Mouse (Mus musculus) NIH3T3 (cell line): ENCODE measurements around the gene Fat3.

Experiments used
- DNase-seq: peaks from one replicate; pipeline ENCODE4 v3.0.0-alpha.2; 2012; ENCODE audit warnings: low read depth

The Fat3 gene

DNA sequence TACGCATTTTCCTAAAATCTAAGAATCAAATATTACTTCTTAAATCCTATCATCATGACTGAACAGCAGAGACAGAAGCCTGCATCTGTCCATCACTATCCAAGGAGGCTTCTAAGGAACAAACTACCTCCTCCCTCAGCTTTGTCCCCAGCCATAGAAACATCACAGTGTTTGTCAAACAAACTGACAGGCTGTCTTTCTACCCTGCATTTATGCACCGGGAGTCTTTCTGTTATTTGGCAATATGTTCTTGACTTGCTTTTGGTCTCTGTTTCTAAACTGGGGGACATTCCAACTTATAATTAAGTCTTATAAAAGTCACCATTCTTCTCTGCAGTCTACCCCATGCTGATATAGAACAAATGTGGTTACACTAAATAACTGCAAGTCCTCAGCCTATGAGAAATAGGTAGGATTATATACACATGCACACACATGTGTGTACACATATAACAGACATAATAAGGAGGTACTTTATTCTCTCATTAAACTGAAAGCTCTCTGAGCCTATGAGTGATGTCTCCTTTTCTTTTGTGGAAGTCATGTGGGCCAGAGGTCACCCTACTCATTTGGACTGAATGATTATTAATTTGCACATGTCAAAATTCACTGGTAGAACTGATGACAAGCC is 244.4 kb downstream of the Fat3 start:
- no peak for DNase-seq

DNA sequence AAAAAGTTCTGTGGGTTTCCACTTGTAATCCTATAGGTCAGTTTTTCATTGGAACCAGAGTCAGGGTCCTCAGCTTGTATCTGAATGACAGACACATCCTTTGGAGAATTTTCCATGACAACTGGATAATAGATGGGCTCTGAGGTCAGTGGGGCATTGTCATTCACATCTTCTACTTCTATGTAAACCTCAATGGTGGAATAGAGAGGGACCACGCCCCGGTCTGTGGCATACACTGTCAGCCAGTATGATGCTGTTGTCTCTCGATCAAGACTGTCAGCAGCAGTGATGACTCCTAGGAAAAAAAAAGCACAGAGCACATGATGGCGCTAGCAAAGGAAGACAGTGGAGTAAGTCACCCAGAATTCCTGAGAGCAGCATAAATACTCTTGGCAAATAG is 254.3 kb downstream of the Fat3 start:
- DNase-seq, result no peak

DNA sequence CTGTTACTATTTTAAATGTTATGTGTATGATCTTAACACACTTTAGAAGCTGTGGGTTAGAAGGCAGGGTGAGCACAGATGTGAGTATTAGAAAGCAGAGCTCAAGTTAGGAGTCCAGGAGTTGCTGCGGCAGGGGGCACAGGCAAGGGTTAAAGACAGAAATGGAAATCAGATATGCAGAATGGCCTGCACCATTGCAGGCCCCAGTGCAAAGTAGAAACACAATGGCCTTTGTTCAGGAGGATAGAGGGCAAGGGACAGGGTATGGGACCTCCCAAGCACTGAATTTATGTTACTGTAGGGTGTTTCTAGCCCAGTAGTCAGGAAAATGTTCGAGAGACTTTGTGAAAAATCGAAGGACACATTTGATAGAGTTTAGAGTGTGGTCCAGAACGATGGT is 269.5 kb downstream of the Fat3 start:
- DNase-seq, result no peak

DNA sequence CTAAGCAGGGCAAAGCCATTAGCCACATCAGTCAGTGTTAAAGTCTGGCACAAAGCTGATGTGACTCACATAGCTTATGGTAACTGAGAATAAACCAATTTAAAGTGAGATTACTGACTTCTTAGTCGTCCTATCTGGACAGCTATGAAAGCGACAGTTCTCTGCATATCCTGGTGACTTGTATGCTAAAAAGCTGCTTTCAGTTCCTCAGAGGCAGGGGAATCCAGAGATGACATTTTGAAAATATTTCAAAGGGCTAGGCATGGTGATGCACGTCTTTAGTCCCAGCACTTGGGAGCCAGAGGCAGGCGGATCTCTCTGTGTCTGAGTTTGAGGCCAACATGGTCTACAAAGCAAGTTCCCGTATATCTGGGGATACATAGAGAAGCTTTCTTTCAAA is 272.2 kb downstream of the Fat3 start:
- no peak for DNase-seq

DNA sequence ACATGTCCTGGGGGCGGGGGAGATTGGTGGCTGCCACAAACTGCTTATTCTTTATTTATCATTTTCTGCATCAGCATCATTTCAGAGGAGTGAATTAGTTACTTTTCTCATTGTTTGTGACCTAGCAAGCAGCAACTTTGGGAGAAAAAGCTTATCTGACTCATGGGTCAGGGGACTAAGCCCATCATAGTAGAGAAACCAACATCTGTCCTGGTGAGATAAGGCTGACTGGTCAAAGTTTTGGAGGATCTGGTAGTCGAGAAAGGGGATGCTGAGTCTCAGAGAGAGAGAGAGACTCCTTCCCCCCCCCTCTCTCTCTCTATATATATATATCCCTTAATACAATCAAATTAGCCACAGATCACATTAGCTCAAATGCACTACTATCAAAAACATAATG is 273.7 kb downstream of the Fat3 start:
- DNase-seq, result no peak

DNA sequence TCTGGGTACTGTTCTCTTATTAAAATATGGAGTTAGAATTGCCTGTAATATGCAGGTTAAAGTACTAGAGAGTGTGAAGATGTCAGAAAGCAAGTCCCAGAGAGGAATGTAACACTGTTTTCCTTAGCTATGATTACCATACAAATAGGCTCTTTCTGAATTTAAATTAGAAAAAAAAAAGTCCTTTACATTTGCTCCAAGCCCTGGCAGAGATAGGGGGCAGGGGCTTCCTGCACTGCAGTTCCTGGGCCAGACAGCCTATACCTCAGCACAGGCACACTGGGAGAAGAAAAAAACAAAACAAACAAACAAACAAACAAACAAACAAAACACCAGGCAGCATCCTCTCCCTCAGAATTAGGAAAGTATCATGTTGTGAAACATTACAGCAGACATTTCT is 274.5 kb downstream of the Fat3 start:
- no peak for DNase-seq

DNA sequence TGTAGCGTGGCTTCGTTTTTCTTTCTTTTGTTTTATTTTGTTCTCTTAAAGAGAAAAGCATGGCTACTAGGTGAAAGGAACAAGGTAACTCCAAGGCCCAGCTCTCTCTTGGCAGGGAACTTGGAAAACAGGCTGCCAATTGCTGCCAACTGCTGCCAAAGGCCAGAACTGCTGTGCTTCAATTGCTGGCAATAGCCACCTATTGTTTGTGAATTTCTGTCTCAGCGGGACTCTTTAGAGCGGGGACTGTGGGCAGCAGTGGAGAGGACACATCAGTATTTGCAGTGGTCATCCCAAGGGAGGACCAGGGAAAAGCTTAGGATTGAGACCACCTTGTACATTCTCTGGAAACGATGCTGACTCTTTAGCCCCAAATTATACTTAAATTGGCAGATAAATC is 279.2 kb downstream of the Fat3 start:
- DNase-seq, result no peak

DNA sequence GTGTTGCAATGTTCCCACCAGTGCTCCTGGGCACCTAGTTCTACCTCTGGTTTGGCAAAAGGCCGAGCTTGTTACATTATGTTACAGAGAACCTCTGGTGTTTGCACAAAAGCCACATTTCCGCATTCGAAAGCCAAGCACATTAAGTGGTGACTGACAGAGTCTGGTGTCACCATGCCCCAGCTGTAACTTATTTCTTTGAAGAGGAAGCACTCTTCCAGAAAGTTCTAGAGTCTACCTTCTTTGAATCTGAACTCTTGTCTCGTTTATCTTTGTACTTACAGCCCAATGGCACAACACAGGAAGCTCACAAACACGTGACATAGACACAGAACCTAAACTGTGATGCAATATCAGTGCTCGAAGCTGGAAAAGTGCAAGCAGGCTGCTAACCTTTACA is 284.9 kb downstream of the Fat3 start:
- DNase-seq, result no peak

DNA sequence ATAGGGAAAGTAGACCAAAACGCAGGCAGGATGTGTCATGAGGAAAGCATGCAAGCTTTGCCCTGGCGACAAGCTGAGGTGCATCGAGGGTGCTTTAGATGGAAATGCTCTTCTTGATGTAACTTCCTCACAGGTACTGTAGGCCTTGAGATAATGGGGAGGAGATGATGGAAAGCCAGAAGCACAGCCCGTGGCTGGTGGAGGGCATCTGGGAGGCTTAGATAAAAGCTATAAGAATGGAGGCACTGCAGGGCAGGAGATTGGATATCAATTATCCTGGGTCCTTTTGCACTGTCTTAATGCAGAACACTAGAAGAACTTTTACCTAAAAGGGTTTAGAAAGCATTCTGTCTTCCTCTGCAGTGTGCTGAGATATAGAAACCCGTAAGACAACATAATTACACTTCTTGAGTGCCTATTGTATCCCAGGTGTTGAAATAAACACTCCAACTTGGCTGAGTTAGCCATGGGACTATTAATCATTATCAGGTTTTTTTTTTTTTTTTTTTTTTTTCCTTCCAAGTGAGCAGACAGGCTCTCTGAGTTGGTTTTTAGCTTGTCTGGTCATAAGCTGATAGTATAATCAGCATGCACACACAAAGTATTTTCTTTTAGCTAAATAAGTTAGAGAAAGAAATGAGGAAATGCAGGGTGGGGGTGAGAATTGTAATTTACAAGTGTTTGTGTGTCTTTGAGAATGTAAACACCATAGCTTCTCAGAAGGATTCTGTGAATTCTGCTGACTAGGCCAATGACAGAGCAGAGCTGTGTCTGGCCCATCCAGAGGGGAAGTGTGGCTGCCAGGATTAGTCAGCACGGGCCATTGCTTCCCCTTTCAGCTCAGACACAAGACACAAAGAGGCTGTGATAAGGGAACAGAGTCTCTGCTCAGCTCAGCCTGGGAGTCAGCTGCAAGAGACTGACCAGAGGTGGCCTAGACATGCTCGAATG is 286.1 kb downstream of the Fat3 start:
- DNase-seq, result no peak

DNA sequence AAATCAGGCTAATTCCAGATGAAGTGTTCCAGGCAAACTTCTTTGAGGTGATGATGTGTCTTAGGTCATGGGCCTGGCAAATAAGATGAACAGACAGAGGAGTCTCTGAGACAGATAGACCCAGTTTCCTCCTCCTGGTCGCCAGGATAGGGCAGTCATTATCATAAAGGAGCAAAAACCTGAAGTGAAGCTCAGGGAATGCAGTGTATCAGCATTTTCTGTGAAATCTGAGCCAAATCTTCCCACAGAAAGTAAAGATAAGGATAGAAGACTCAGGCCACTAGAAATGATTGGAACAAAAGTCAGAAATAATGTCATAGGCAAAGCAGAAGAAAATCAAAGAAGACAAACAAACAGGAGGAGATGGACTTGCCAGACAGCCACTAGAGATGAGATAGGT is 287.8 kb downstream of the Fat3 start:
- DNase-seq, result no peak

DNA sequence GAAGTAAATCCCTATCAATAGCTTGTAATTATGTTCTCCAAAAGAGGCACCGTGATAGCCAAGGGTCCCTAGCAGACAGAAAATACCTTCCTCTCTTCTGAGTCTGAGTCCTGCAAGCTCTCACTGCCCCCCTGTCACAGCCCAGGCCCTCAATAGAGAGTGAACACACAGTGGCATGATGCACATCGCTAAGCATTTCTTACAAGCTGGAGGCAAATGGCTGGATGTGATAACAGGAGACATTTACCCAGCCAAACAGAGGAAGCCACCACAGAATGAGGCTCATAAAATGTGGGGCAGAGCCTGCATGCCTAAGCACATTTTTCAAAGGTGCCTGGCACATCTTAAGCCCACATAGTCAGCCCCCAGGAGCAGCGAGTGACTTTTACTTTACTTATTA is 288.5 kb downstream of the Fat3 start:
- no peak for DNase-seq

DNA sequence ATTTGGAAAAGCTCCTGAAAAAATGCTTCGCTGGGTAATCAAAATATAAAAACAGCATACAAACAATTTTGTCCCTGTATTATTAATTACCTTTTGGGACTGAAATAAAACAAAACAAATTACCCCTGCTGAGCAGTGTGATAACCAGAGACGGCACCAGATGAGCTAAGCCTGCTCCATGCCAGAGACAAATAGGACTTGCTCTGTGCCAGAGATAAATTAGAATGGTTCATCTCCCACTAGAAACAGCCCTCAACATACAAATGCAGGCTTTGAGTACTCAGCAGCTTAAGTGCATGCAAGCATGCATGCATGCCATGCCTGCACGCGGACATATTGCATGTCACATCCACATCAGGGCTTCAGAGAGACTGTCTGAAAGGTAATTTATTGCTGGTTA is 288.9 kb downstream of the Fat3 start:
- no peak for DNase-seq

DNA sequence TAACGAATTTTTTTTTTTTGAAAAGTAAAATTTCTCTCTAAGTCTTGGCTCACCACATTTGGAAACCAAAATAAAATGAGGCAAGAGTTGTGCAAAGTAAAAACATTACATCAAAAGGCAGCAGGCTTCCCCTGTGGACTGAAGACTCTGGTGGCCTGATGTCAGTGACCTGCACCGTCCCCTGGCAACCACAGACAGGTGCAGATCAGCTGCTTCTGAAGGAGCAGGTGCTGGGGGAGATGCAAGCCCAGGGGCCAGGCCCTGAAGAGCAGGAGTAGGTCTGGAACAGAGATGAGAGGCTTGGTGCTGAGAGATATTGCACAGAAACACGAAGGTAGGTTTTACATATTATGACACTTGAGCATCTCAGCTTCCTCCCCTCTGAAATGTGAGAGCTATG is 289.6 kb downstream of the Fat3 start:
- DNase-seq, result no peak

DNA sequence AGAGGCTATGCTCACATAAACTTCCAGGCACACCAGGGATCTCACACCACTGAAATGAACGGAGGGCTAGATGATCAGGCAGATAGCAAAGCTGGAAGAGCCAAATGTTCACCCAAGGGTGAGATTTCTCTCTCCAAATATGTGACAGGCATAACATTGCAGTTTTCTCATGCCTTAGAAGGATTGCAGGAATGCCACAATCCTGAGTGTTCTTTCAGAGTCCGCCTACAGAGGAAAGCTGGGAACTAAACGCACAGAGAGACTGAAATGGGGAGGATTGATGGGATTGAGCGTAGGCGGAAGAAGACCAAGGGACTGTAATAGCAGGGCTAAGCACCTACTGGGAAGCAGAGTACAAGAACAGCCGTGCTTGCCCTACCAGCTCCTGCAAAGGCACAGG is 298.8 kb downstream of the Fat3 start:
- no peak for DNase-seq

DNA sequence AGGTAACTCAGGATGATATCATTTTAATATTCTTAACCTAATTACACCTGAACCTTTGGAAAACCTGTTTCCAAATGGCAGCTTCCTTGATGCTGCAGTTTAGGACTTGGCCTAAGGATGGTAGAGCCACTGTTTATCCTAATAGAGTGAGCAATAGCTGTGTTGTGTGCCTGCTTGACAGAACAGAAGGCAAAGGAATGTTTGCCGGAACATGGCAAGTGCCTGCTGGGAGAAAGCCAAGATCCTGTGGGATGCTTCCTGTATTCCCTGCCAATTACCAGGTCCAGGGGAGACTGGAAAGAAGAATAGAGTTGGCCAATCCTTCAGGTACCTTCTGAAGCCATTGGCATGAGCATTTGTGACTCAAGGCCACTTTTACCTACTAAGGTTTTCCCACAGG is 300.1 kb downstream of the Fat3 start:
- DNase-seq, result no peak

DNA sequence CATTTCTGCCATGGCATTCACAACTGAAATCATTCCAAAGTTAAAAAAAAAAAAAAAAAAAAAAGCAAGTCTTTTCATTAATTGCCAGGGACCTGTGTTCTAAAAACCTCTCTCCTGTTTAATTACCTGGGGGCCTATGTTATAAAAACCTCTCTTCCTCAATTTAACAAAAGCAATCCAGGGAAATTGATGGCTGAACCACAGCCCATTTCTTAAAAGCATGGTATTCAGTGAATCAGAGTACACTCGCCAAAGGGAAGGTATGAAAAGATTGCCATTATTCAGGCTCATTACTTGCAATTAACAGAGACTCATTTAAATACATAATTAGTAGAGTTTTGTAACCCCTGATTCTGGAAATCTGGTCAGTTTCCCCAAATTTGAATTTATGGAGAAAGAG is 314.6 kb downstream of the Fat3 start:
- no peak for DNase-seq

DNA sequence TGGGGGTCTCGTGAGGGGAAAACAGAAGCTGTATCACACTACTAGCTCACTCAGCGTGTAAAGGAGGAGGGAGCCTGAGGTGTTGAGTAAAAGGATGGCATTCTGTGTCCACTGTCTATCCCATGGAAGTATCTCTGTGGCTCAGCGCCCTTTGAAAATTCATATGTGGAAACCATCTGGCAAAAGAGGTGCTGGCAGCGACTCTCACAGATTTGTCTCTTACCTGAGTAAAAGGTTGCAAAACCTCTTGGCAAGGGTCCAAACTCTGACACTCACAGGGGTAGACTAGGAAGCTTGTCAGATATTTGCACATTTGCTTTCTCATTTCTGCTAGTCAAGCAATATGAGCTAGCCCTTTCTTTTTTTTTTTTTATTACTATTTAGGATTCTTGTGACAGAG is 331.8 kb downstream of the Fat3 start:
- DNase-seq, result no peak

DNA sequence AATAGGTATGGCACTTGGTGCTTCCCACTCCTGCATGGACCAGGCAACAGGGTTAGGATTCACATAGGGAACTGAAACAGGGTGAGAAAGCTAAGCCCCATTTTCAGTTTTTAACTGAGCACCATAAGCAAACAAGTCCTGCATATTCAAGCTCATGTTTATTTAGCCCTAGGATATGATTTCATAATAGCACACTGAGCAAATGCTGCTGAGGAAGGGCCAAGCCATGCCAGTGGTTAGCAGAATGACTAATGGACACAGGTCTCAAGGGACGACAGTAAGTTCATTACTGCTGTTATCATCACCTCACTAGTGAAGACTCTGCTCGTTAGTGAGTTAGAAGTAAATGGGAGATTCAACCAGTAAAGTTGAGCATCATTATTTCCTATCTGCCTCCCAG is 333.0 kb downstream of the Fat3 start:
- DNase-seq, result no peak

DNA sequence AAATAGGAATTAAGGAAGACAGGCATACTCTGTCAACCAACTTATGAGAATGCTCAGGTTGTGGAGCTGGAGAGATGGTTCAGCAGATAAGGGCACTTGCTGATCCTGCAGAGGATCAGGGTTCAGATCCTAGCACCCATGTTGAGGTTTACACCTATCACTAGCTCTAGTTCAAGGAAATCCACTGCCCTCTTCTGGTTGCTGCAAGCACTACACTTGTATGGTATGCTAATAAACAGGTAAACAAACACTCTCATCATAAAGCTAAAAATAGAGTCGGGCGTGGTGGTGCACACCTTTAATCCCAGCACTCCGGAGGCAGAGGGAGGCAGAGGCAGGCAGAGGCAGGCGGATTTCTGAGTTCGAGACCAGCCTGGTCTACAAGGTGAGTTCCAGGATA is 341.7 kb downstream of the Fat3 start:
- no peak for DNase-seq

DNA sequence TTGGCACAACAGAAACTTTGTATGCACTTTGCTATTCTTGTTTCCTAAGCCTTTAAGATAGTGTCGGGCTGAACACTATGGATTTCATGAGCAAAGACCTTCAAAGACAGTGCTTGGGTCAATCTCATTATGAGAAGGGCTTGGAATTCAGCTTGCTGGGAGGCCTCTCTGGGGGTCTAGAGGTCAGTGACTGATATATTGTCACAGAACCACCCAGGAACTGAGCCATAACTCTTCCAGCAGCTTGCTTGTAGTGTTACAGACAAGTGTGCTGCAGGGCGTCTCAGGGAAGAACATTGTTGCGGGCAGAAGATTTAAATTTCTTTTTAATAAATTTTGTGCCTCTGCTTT is 347.5 kb downstream of the Fat3 start:
- no peak for DNase-seq

DNA sequence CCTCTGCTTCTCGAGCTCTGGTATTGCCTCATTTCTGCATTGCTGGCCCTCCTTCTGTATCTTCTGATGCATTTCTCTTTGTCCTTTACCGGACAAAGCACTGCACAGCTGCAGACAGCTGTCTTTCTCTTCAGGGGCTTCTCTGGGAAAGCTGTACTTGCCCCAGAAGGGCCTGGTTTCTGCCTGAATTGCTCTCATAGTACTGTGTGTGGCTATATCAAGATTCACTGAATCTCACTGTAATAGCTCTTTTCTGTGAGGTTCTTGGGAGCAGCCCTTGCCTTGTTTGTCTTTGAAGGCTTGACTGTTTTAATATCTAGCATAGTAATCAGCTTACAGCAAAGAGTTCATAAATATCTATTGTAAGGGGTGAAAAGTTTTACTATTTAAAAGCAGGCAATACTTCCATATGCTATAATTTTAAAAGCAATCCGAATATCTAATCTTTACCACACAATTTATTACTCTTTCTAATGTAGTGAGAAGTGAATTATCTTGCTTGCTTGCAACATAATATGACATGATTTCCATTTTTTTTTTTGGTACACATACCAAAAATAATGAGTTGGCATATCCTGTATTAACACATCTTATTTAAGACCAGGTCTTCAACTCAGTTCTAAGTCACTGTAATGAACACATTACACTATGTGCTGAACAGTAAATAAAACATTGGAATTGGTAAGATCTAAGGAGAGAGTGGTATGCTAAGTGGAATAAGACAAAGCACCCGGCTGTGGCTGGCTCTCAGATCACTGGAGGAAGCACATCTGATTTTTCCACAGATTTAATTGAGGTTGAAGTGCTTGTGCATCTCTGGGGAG is 348.1 kb downstream of the Fat3 start:
- DNase-seq, result no peak

DNA sequence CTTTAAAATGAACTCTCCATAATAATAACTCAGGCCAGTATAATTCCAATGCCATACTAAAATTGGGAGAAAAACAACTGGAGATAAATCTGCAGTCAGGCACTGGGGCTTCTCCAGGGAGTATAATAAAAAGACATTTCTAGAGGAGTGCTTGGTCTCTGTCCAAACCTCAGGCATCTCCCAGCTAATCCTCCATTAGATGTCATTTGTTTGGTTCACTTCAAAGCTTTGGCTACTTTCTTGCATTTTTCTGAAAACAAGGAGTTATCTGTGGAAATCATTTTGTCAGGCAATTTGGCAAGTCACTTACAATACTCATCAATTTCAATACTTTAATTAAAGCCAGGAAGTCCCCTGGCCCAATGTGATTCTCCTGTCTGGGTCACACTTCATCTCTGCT is 351.0 kb downstream of the Fat3 start:
- DNase-seq, result no peak

DNA sequence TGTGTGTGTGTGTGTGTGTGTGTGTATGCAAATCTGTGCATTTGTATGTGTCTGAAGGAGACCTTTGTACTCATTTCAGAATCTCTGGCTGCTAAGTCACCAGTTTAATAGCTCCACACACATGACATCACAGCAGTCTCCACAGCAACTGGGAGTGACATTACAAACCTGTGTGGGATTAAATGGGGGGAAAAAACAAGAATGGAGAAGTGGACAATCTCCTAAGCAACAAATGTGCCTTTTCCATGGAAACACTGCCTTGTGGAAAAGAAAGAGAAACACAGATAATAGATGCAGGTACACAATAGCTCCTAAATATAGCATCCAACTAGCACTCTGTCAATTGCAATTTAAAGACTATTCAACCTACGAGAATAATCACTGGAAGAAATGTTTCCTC is 353.4 kb downstream of the Fat3 start:
- DNase-seq, result no peak
